Mouse (Mus musculus) liver, embryonic 14.5 days (tissue): ENCODE data around the gene Rgl2.
"Not testable (repeated sequence)": the region's sequence is repeated elsewhere in the genome, so short reads cannot be mapped to it uniquely, and the experiment has no call there.

ENCODE experiments used
- CTCF ChIP-seq: IDR thresholded peaks from 2 replicates; pipeline ENCODE4 v1.5.1; 2016; ENCODE audit warnings: antibody characterized with exemption, low read depth, control low read depth
- EP300 ChIP-seq: IDR thresholded peaks from 2 replicates; pipeline ENCODE4 v1.6.1; 2016; ENCODE audit warnings: antibody characterized with exemption, low read depth

DNA sequence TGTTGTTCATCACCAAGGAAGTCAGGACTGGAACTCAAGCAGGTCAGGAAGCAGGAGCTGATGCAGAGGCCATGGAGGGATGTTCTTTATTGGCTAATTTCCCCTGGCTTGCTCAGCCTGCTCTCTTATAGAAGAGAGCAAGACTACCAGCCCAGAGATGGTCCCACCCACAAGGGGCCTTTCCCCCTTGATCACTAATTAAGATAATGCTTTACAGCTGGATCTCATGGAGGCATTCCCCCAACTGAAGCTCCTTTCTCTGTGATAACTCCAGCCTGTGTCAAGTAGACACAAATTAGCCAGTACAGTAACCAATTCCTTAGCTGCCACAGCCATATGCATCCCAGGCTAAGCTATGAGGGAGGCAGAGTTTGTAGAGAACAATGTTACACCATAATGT is 41.1 kb upstream of the Rgl2 start:
- TF ChIP-seq CTCF, EP300: not testable (repeated sequence)
